Mouse (Mus musculus): ENCODE data around the gene Arid3c.

Gene Arid3c

GRCm38 (mm10) chr4:41745021-41745420 is 14.1 kb upstream of the Arid3c start:
- no peak for DNase-seq (ENCODE audit: low spot score in 2 of 2)

- DNase-seq (ENCODE audit: low spot score in 2 of 2): no peak
Measured at GRCm38 (mm10) chr4:41744131-41744530, 13.2 kb upstream of the Arid3c start.

GRCm38 (mm10) chr4:41741158-41741560 is 10.2 kb upstream of the Arid3c start:
- DNase-seq (ENCODE audit: low spot score in 2 of 2): peak; percentile 88 to 95

- DNase-seq (ENCODE audit: low spot score in 2 of 2): peak in 1 of 2 experiments; percentile 76
Measured at GRCm38 (mm10) chr4:41740380-41741157, 9.6 kb upstream of the Arid3c start.

- DNase-seq (ENCODE audit: low spot score in 2 of 2): no peak
Measured at GRCm38 (mm10) chr4:41739260-41739659, 8.3 kb upstream of the Arid3c start.

- no peak for DNase-seq (ENCODE audit: low spot score in 2 of 2)
Measured at GRCm38 (mm10) chr4:41738256-41738603, 7.3 kb upstream of the Arid3c start.

- DNase-seq (ENCODE audit: low spot score in 2 of 2): peak in 1 of 2 experiments; percentile 83
Measured at GRCm38 (mm10) chr4:41737602-41738255, 6.8 kb upstream of the Arid3c start.

- DNase-seq (ENCODE audit: low spot score in 2 of 2): no peak
Measured at GRCm38 (mm10) chr4:41726826-41727621, 3.9 kb downstream of the Arid3c start.

GRCm38 (mm10) chr4:41722918-41723351 is 8.0 kb downstream of the Arid3c start, which contains the start of gene Dctn3:
Gene Dctn3 (minus strand): TSS chr4:41723170.
- DNase-seq (ENCODE audit: low spot score in 2 of 2): peak; percentile 95 to 96

GRCm38 (mm10) chr4:41716834-41717233 is 14.1 kb downstream of the Arid3c start:
- no peak for DNase-seq (ENCODE audit: low spot score in 2 of 2)

GRCm38 (mm10) chr4:41715596-41715995 is 15.3 kb downstream of the Arid3c start:
- DNase-seq (ENCODE audit: low spot score in 2 of 2): peak in 1 of 2 experiments; percentile 73

- DNase-seq (ENCODE audit: low spot score in 2 of 2): no peak
Measured at GRCm38 (mm10) chr4:41715082-41715481, 15.9 kb downstream of the Arid3c start.

GRCm38 (mm10) chr4:41714276-41714675 is 16.7 kb downstream of the Arid3c start:
- peak in 1 of 2 experiments; percentile 83 for DNase-seq (ENCODE audit: low spot score in 2 of 2)

GRCm38 (mm10) chr4:41713197-41714067 is 17.5 kb downstream of the Arid3c start, which contains the start of gene Rpp25l:
Gene Rpp25l (minus strand): TSS chr4:41713534.
- peak in 1 of 2 experiments; percentile 78 for DNase-seq (ENCODE audit: low spot score in 2 of 2)

GRCm38 (mm10) chr4:41712421-41713196 is 18.3 kb downstream of the Arid3c start:
- DNase-seq (ENCODE audit: low spot score in 2 of 2): no peak

GRCm38 (mm10) chr4:41711705-41712375 is 19.1 kb downstream of the Arid3c start:
- DNase-seq (ENCODE audit: low spot score in 2 of 2): no peak

- DNase-seq (ENCODE audit: low spot score in 2 of 2): no peak
Measured at GRCm38 (mm10) chr4:41710229-41710628, 20.7 kb downstream of the Arid3c start.

- DNase-seq (ENCODE audit: low spot score in 2 of 2): peak in 1 of 2 experiments; percentile 63
Measured at GRCm38 (mm10) chr4:41708192-41708745, 22.7 kb downstream of the Arid3c start.

- peak; percentile 74 to 87 for DNase-seq (ENCODE audit: low spot score in 2 of 2)
Measured at GRCm38 (mm10) chr4:41707011-41707535, 23.9 kb downstream of the Arid3c start.

Measured in left cerebral cortex, adult 9 months (tissue).